In the genomic region with DNA sequence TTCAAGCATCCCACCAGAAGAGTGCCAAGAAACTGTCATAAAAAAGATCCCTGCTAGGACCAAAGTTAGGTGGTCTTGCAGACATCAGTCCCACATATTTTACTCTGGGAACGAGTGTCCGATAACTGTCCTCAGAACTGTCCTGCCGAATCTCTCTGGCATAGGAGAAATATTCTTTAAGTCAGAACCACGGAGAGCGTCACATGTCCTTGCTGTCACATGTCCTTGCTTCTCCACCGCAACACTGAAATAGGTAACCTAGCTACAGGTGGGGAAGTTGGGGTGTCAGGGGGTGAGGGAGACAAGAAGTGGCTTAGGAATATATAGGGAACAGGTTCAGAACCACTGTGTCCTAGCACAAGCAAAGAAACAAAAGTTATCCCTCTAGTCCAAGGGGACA, we compare ENCODE assay signal across 14 mouse cellular contexts.
"Had no signal": no experiment of that assay in that cellular context is flagged by ENCODE, and none has a peak within 500 bp of the region (broad histone marks: within the 10 kb centered on the region; RNA-seq: fewer than 3 reads in every experiment).

No protein-coding gene starts in this region.

- H3K4me2 ChIP-seq: limb, embryonic 12.5 days; neural tube, embryonic 13.5 days had no signal

- H3K4me1 ChIP-seq: limb, embryonic 12.5 days; neural tube, embryonic 13.5 days had no signal

- H3K27ac ChIP-seq: left cerebral cortex, adult 2 months; limb, embryonic 12.5 days; liver, embryonic 14.5 days; midbrain, embryonic 10.5 days; neural tube, embryonic 13.5 days; stomach, postnatal 0 days had no signal

- H3K4me3 ChIP-seq: left cerebral cortex, adult 2 months; limb, embryonic 12.5 days; midbrain, embryonic 10.5 days; neural tube, embryonic 13.5 days had no signal

- H3K9me3 ChIP-seq: limb, embryonic 12.5 days; midbrain, embryonic 10.5 days; neural tube, embryonic 13.5 days had no signal

- H3K27me3 ChIP-seq: limb, embryonic 12.5 days; neural tube, embryonic 13.5 days had no signal

- ATAC-seq: lung, postnatal 0 days had no signal

- H3K9ac ChIP-seq: limb, embryonic 12.5 days; liver, embryonic 14.5 days; neural tube, embryonic 13.5 days had no signal

- H3K36me3 ChIP-seq: limb, embryonic 12.5 days; midbrain, embryonic 10.5 days; neural tube, embryonic 13.5 days had no signal

- DNase-seq: kidney, postnatal 14 days; lung, adult 18-20 months; lung, postnatal 36 days; midbrain, embryonic 14.5 days; retina, postnatal 1 day; right cerebral cortex, postnatal 25 days; thymus, postnatal 4 days had no signal
